Comparison of ENCODE assay signal across 8 mouse cellular contexts in genomic region chr15:59245927-59246649, GRCm38 (mm10).
DNase-seq lines count a peak whose midpoint lies in the region; ATAC-seq and TF ChIP-seq lines count a peak whose summit lies in the region.

No protein-coding gene starts in this region.

- H3K9me3 ChIP-seq in kidney, embryonic 15.5 days (replicated peaks): no peaks in the 10 kb centered on the region
- no peaks in the 10 kb centered on the region for H3K9me3 ChIP-seq in midbrain, embryonic 15.5 days

- no peak for TF ChIP-seq POLR2A in cortical plate, adult 2 months (IDR thresholded peaks at IDR 0.05; ENCODE audit: extremely low read depth, insufficient read depth, low read length)

- H3K4me1 ChIP-seq in cortical plate, adult 2 months (ENCODE audit: control insufficient read depth, insufficient read depth, low read length): no peaks in the 10 kb centered on the region
- 0 out of 2 replicates have a peak, but pooled peaks cover 2% of the 10 kb centered on the region for H3K4me1 ChIP-seq in kidney, embryonic 15.5 days
- H3K4me1 ChIP-seq in midbrain, embryonic 15.5 days: no peaks in the 10 kb centered on the region

- no peak overlapping the region for H3K4me3 ChIP-seq in cortical plate, adult 2 months (ENCODE audit: insufficient read depth, low read length)
- H3K4me3 ChIP-seq in kidney, embryonic 15.5 days (replicated peaks): no peak overlapping the region
- H3K4me3 ChIP-seq in midbrain, embryonic 15.5 days: no peak overlapping the region

- no peaks in the 10 kb centered on the region for H3K27me3 ChIP-seq in kidney, embryonic 15.5 days
- no peaks in the 10 kb centered on the region for H3K27me3 ChIP-seq in midbrain, embryonic 15.5 days (replicated peaks)

- no peak for TF ChIP-seq CTCF in cortical plate, adult 2 months (IDR thresholded peaks at IDR 0.05; ENCODE audit: extremely low read depth, insufficient read depth, low read length)

- H3K4me2 ChIP-seq in kidney, embryonic 15.5 days: no peak overlapping the region
- H3K4me2 ChIP-seq in midbrain, embryonic 15.5 days: no peak overlapping the region

- DNase-seq in adrenal gland, adult (ENCODE audit: inconsistent age in 2 of 2, low spot score in 1 of 2): peak; percentile 38 to 71
- DNase-seq in adrenal gland, postnatal 4 days (ENCODE audit: low spot score in 2 of 2): no peak
- DNase-seq in naive thymus-derived CD4-positive, alpha-beta T cell, adult 2 months (ENCODE audit: low read depth): peak; percentile 49
- DNase-seq in urinary bladder, adult 18-20 months (ENCODE audit: low spot score in 2 of 2): no peak

- H3K36me3 ChIP-seq in kidney, embryonic 15.5 days: no peaks in the 10 kb centered on the region
- H3K36me3 ChIP-seq in midbrain, embryonic 15.5 days (replicated peaks): no peaks in the 10 kb centered on the region

- H3K9ac ChIP-seq in kidney, embryonic 15.5 days: no peak overlapping the region
- H3K9ac ChIP-seq in midbrain, embryonic 15.5 days: no peak overlapping the region

- no peak for ATAC-seq in kidney, embryonic 15.5 days (replicated peaks; ENCODE audit: low FRiP score)
- ATAC-seq in midbrain, embryonic 15.5 days (replicated peaks): no peak
- ATAC-seq in monocyte, adult 5-6 weeks (replicated peaks; ENCODE audit: insufficient number of reproducible peaks, low FRiP score, low TSS enrichment, poor library complexity, severe bottlenecking): no peak

- H3K27ac ChIP-seq in cortical plate, adult 2 months (ENCODE audit: insufficient read depth, low read length): peak overlapping the region; percentile 53
- peak overlapping the region; percentile 9; the same call in 1 of the 2 replicates for H3K27ac ChIP-seq in kidney, embryonic 15.5 days
- no peak overlapping the region for H3K27ac ChIP-seq in midbrain, embryonic 15.5 days

- 64% methylated on average over 4 of the region's 4 CpGs for WGBS in kidney, embryonic 15.5 days
- 75% methylated on average over 4 of the region's 4 CpGs for WGBS in midbrain, embryonic 15.5 days

Comparison
In these comparisons a context has a peak if more than half of its experiments do, and no peak if none do; other contexts are left out.
1. DNase-seq: peak in adrenal gland, adult (2 of 2) and naive thymus-derived CD4-positive, alpha-beta T cell, adult 2 months (single experiment); none in adrenal gland, postnatal 4 days (0 of 2) and urinary bladder, adult 18-20 months (0 of 2).